Mouse (Mus musculus): Measurements from ENCODE around the gene Ndufb8.

DNA sequence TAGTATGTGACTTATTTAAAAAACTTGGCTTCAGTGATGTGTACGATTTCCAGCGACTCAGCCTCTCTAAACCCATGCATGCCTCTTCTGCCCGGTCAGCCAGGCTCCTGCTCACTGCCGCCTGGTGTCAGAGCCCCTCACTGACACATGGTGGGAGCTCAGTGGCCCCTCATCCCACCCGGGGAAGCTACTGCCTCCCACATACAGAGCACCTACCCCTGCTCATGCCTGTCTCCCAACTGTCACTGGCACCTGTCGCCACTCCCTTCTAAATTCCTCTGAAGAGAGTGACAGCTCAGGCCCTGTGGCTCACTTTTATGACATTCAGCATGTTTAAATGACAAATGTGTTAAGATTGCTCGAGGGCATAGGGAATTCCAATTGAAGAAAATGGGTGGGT lies 21.0 kb upstream of the Ndufb8 start:
- TF ChIP-seq POLR2A (IDR thresholded peaks at IDR 0.05; ENCODE audit: borderline replicate concordance, insufficient read depth, low read length) (no peak), CTCF (IDR thresholded peaks at IDR 0.05; ENCODE audit: borderline replicate concordance, insufficient read depth, low read depth, low read length) (no peak)
